Mouse (Mus musculus): Measurements from ENCODE around the gene Gm20605. TPM values are rescaled to one million over a fixed set of nuclear protein-coding genes. Genes with fewer than 3 reads are reported as not detected.
A peak's percentile ranks its signal among the peaks of the same experiment; 100 is the strongest.

Gm20605 gene
- polyA plus RNA-seq, 2 experiments: 3.2 to 6.0 TPM

- TF ChIP-seq EP300 (IDR thresholded peaks at IDR 0.05; ENCODE audit: low read depth) (no peak), CTCF (IDR thresholded peaks at IDR 0.05; ENCODE audit: low read depth) (peak; percentile 21; the same call in 1 of the 2 replicates)
- Histone ChIP-seq H3K9me3 (ENCODE audit: control insufficient read depth, low read length) (no peaks in the 10 kb centered on the region), H3K9ac (replicated peaks) (peak overlapping the region; percentile 80), H3K4me1 (replicated peaks; ENCODE audit: control insufficient read depth in 2 of 2, insufficient read depth in 2 of 2, low read length in 1 of 2) (peaks cover 17 to 30% of the 10 kb centered on the region in 2 experiments), H3K27ac (peak overlapping the region; percentile 80), H3K4me3 (ENCODE audit: insufficient read depth in 1 of 2, low read depth in 2 of 2, low read length in 2 of 2) (peak overlapping the region; percentile 63 to 96), H3K4me2 (ENCODE audit: low read depth) (peak overlapping the region; percentile 93), H3K27me3 (ENCODE audit: control insufficient read depth, insufficient read depth, low read length) (no peaks in the 10 kb centered on the region), H3K36me3 (replicated peaks; ENCODE audit: control insufficient read depth, insufficient read depth, low read depth) (no peaks in the 10 kb centered on the region)
- DNase-seq (ENCODE audit: low read depth in 3 of 3, low spot score in 3 of 3): no peak
- ATAC-seq (ENCODE audit: insufficient read depth): no peak
- whole genome bisulfite sequencing (ENCODE audit: insufficient replicate concordance): 3% methylated on average over 9 of the region's 9 CpGs
These were observed 984 bp upstream of the Gm20605 start for GRCm38 (mm10) chr5:137627991-137628390.

- peak; percentile 40 for ATAC-seq (ENCODE audit: insufficient read depth)
- H3K27me3 ChIP-seq (ENCODE audit: control insufficient read depth, insufficient read depth, low read length): no peaks in the 10 kb centered on the region
- WGBS (ENCODE audit: insufficient replicate concordance): under 1% methylated on average over 23 of the region's 23 CpGs
- peak overlapping the region; percentile 97 for H3K4me2 ChIP-seq (ENCODE audit: low read depth)
- peak overlapping the region; percentile 81 for H3K9ac ChIP-seq (replicated peaks)
- no peaks in the 10 kb centered on the region; the same call in 1 of the 2 replicates for H3K36me3 ChIP-seq (replicated peaks; ENCODE audit: control insufficient read depth, insufficient read depth, low read depth)
- TF ChIP-seq CTCF (IDR thresholded peaks at IDR 0.05; ENCODE audit: low read depth): no peak
- TF ChIP-seq EP300 (IDR thresholded peaks at IDR 0.05; ENCODE audit: low read depth): no peak
- H3K9me3 ChIP-seq (ENCODE audit: control insufficient read depth, low read length): no peaks in the 10 kb centered on the region
- peaks cover 17 to 30% of the 10 kb centered on the region in 2 experiments for H3K4me1 ChIP-seq (replicated peaks; ENCODE audit: control insufficient read depth in 2 of 2, insufficient read depth in 2 of 2, low read length in 1 of 2)
- DNase-seq (ENCODE audit: low read depth in 3 of 3, low spot score in 3 of 3): peak in 1 of 3 experiments; percentile 42
- peak overlapping the region; percentile 78 for H3K27ac ChIP-seq
- H3K4me3 ChIP-seq (ENCODE audit: insufficient read depth in 1 of 2, low read depth in 2 of 2, low read length in 2 of 2): peak overlapping the region; percentile 82 to 91
These were observed 339 bp downstream of the Gm20605 start for GRCm38 (mm10) chr5:137629306-137629721.

- Histone ChIP-seq H3K4me1 (replicated peaks; ENCODE audit: control insufficient read depth in 2 of 2, insufficient read depth in 2 of 2, low read length in 1 of 2) (peaks cover 17 to 30% of the 10 kb centered on the region in 2 experiments), H3K9ac (replicated peaks) (peak overlapping the region; percentile 81), H3K27me3 (ENCODE audit: control insufficient read depth, insufficient read depth, low read length) (no peaks in the 10 kb centered on the region), H3K36me3 (replicated peaks; ENCODE audit: control insufficient read depth, insufficient read depth, low read depth) (no peaks in the 10 kb centered on the region; the same call in 1 of the 2 replicates), H3K27ac (peak overlapping the region; percentile 78), H3K9me3 (ENCODE audit: control insufficient read depth, low read length) (no peaks in the 10 kb centered on the region), H3K4me3 (ENCODE audit: insufficient read depth in 1 of 2, low read depth in 2 of 2, low read length in 2 of 2) (peak overlapping the region; percentile 82 to 91), H3K4me2 (ENCODE audit: low read depth) (peak overlapping the region; percentile 97)
- 7% methylated on average over 6 of the region's 6 CpGs for WGBS (ENCODE audit: insufficient replicate concordance)
- TF ChIP-seq EP300 (IDR thresholded peaks at IDR 0.05; ENCODE audit: low read depth) (no peak), CTCF (IDR thresholded peaks at IDR 0.05; ENCODE audit: low read depth) (no peak)
- ATAC-seq (ENCODE audit: insufficient read depth): no peak
- DNase-seq (ENCODE audit: low read depth in 3 of 3, low spot score in 3 of 3): no peak
These were observed 1.1 kb downstream of the Gm20605 start for GRCm38 (mm10) chr5:137629906-137630545.

GRCm38 (mm10) chr5:137630602-137631001 is 1.6 kb downstream of the Gm20605 start:
- Histone ChIP-seq H3K9me3 (ENCODE audit: control insufficient read depth, low read length) (no peaks in the 10 kb centered on the region), H3K27me3 (ENCODE audit: control insufficient read depth, insufficient read depth, low read length) (no peaks in the 10 kb centered on the region), H3K27ac (peak overlapping the region; percentile 34), H3K4me3 (ENCODE audit: insufficient read depth in 1 of 2, low read depth in 2 of 2, low read length in 2 of 2) (peak overlapping the region; percentile 31 to 91; a peak in 3 of 4 replicates), H3K9ac (replicated peaks) (peak overlapping the region; percentile 33; the same call in 1 of the 2 replicates), H3K36me3 (replicated peaks; ENCODE audit: control insufficient read depth, insufficient read depth, low read depth) (no peaks in the 10 kb centered on the region; the same call in 1 of the 2 replicates), H3K4me1 (replicated peaks; ENCODE audit: control insufficient read depth in 2 of 2, insufficient read depth in 2 of 2, low read length in 1 of 2) (peaks cover 17 to 30% of the 10 kb centered on the region in 2 experiments), H3K4me2 (ENCODE audit: low read depth) (peak overlapping the region; percentile 97)
- 18% methylated on average over 3 of the region's 3 CpGs for WGBS (ENCODE audit: insufficient replicate concordance)
- ATAC-seq (ENCODE audit: insufficient read depth): no peak
- TF ChIP-seq EP300 (IDR thresholded peaks at IDR 0.05; ENCODE audit: low read depth): no peak
- no peak for DNase-seq (ENCODE audit: low read depth in 3 of 3, low spot score in 3 of 3)

GRCm38 (mm10) chr5:137631171-137631570 is 2.2 kb downstream of the Gm20605 start:
- WGBS (ENCODE audit: insufficient replicate concordance): 16% methylated on average over 9 of the region's 9 CpGs
- ATAC-seq (ENCODE audit: insufficient read depth) (no peak), DNase-seq (ENCODE audit: low read depth in 3 of 3, low spot score in 3 of 3) (no peak)
- peak overlapping the region; percentile 34 for H3K27ac ChIP-seq
- H3K27me3 ChIP-seq (ENCODE audit: control insufficient read depth, insufficient read depth, low read length): no peaks in the 10 kb centered on the region
- peak overlapping the region; percentile 36 to 91 for H3K4me3 ChIP-seq (ENCODE audit: insufficient read depth in 1 of 2, low read depth in 2 of 2, low read length in 2 of 2)
- peak overlapping the region; percentile 33; the same call in 1 of the 2 replicates for H3K9ac ChIP-seq (replicated peaks)
- TF ChIP-seq EP300 (IDR thresholded peaks at IDR 0.05; ENCODE audit: low read depth): no peak
- no peak for TF ChIP-seq CTCF (IDR thresholded peaks at IDR 0.05; ENCODE audit: low read depth)
- H3K9me3 ChIP-seq (ENCODE audit: control insufficient read depth, low read length): no peaks in the 10 kb centered on the region
- H3K36me3 ChIP-seq (replicated peaks; ENCODE audit: control insufficient read depth, insufficient read depth, low read depth): no peaks in the 10 kb centered on the region; the same call in 1 of the 2 replicates
- H3K4me1 ChIP-seq (replicated peaks; ENCODE audit: control insufficient read depth in 2 of 2, insufficient read depth in 2 of 2, low read length in 1 of 2): peaks cover 17 to 30% of the 10 kb centered on the region in 2 experiments
- H3K4me2 ChIP-seq (ENCODE audit: low read depth): peak overlapping the region; percentile 97
